Mouse (Mus musculus) lung, postnatal 36 days (tissue): ENCODE data around the gene Gck.

Experiments
- DNase-seq: peaks from one replicate; pipeline ENCODE4 v3.0.0; 2022; ENCODE audit warnings: mixed read lengths

Gck gene

DNA sequence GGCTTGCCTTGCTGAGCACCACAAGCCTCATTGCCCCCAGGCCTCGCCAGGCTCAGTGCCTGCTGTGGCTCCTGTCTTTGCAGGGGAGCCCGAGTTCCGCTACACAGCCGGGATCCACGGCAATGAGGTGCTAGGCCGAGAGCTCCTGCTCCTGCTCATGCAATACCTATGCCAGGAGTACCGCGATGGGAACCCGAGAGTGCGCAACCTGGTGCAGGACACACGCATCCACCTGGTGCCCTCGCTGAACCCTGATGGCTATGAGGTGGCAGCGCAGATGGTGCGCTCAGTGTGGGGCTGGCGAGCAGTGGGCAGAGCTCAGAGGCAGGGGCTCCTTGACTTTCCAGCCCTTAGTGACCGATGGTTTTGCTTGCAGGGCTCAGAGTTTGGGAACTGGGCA is 80.5 kb downstream of the Gck start:
- DNase-seq = no peak

GRCm38 (mm10) chr11:5868324-5868723 is 81.6 kb downstream of the Gck start:
- DNase-seq = no peak

GRCm38 (mm10) chr11:5867196-5867595 is 82.7 kb downstream of the Gck start:
- no peak for DNase-seq

DNA sequence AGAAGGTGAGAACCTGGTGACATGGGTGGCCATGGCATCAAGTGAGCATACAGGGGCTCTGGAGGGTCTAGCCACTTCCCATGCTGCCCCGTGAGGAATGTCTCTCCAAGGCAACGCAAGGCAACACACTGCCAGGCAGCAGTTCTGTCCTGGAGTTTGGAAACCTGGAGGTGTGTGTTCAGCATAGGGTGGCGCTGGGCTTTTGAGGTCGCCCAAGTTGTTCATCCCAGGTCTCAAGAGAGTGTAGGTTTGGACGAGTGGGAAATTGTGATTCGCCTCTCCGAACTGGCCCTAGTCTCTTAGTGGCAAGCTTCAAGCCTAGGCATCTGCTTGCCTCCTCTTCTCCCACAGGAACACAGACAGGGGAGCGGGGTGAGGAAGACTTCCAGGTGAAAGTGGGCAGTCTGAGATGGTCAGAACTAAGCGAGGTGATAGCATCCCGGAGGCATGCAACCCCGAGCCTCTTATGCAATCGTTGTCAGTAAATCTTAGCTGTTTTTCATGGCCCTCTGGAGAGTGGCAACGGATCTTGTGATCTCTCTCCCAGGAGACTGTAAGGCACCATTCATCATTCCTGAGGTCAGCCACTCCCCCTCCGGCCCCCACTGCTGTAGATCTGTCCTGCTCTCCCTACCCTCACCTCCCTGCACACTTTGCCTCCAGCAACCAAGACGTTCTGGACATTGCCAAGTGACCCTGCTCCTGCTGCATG is 87.3 kb downstream of the Gck start:
- DNase-seq = peak; percentile 49

DNA sequence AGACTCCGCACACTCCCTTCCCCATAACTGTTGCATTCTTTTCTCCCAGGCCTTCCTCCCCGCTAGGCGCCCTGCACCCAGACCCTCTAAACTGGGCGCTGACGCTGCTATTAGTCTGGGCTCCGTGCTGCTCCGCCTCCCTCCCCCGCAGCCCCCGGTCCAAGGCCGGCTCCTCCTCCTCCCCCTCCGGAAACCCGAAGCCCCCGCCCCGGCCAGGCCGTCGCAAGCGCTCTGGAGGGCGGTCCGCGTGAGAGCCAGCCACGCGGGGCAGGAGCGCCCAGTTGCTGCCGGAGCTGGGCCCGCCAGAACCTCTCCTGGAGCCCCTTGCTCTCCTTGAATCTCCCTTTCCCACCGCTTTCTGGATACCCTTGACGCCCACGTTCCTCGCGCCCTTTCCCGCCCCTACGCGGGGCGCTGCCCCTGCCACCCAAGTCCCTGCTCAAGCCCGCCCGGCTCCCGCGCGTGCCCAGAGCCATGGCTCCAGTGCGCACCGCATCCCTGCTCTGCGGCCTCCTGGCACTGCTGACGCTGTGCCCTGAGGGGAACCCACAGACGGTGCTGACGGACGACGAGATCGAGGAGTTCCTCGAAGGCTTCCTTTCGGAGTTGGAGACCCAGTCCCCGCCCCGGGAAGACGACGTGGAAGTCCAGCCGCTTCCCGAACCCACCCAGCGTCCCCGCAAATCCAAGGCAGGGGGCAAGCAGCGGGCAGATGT is 88.0 kb downstream of the Gck start, which contains the start of gene Aebp1:
TSS of gene Aebp1 (plus strand) at position 270 of the 716 bp plus-strand sequence.
- peak; percentile 53 for DNase-seq

GRCm38 (mm10) chr11:5860639-5861038 is 89.2 kb downstream of the Gck start:
- no peak for DNase-seq

DNA sequence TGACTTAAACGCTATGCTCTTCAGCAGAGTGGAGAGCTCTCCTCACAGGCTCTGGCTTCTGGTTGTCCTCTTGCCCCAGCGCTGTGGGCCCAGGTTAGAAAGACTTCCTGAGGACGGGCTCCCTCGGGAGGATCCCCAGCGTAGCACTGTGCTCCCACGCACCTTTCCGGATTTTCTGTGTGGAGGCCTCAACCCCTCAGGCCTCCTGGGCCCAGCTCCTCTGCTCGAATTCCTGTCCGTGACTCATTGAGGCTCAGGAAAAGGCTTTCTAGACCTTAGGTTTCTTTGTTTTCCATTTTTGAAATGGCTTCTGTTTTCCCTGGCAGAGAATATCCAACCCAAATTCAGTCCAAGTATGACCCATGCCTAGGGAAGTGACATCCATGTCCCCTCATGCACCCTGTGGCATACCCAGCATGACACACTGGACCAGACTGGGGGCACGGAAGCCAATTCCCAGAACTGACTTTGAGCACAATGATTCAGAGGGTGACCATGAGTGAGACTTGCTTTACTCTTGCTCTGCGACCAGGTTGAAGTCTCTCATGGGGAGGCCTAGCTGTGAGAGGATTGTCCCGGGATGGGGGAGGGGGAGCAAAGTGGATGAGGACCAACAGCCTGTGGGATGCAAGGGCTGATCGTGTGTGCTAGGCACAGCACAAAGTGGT is 89.9 kb downstream of the Gck start:
- DNase-seq = no peak

GRCm38 (mm10) chr11:5858723-5859122 is 91.2 kb downstream of the Gck start:
- no peak for DNase-seq

- no peak for DNase-seq
These were observed 93.3 kb downstream of the Gck start for GRCm38 (mm10) chr11:5856479-5857130.

GRCm38 (mm10) chr11:5855902-5856301 is 94.0 kb downstream of the Gck start:
- DNase-seq = peak; percentile 55

- no peak for DNase-seq
These were observed 94.4 kb downstream of the Gck start for GRCm38 (mm10) chr11:5855481-5855880.

DNA sequence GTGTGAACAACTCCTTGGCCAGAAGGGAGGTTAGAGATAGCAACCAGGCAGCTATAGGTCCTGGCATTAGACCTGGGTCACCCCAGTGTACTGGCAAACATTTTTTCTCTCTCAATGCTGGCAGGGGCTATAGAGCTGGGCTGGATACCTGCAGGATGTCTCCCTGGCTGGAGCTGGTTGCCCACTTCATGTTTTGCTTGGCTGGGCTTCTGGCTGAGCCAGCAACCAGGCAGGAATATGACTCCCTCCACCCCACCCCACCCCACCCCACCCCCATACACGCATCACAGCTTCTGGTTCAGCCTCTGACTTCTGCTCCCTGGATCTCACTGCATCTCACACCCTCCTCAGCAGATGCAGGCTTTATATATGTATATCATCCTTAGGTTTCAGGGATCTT is 97.6 kb downstream of the Gck start:
- DNase-seq = no peak

GRCm38 (mm10) chr11:5851021-5851736 is 98.7 kb downstream of the Gck start:
- DNase-seq = no peak
